Mouse (Mus musculus) liver, adult 2 months (tissue): ENCODE measurements around the gene Enpp5. TPM values are rescaled to one million over a fixed set of nuclear protein-coding genes. Genes with fewer than 3 reads are reported as not detected.

Experiments
- DNase-seq: peaks from one replicate; pipeline ENCODE4 v3.0.0-alpha.2; 2011; ENCODE audit warnings: low read depth, low spot score; ENCODE audit errors: extremely low read depth
- H3K27ac ChIP-seq: fragments of 200-500 bp; replicated peaks from 2 replicates; pipeline ENCODE4 v1.5.1; 2012; ENCODE audit warnings: low read depth, mild to moderate bottlenecking, control low read depth, inconsistent platforms, low read length; ENCODE audit not compliant: insufficient read depth
- H3K27me3 ChIP-seq: fragments of 200-500 bp; 2 replicates; pipeline ENCODE4 v1.6.1; 2012; ENCODE audit warnings: mild to moderate bottlenecking, moderate library complexity, low read length, inconsistent platforms; ENCODE audit not compliant: control insufficient read depth, insufficient read depth
- H3K36me3 ChIP-seq: fragments of 200-500 bp; 2 replicates; pipeline ENCODE4 v1.6.1; 2012; ENCODE audit warnings: low read length, inconsistent platforms; ENCODE audit not compliant: control insufficient read depth, insufficient read depth
- H3K4me1 ChIP-seq: fragments of 200-500 bp; 2 replicates; pipeline ENCODE4 v1.6.1; 2011; ENCODE audit warnings: low read length; ENCODE audit not compliant: control insufficient read depth, insufficient read depth
- H3K4me3 ChIP-seq: fragments of 200-500 bp; 2 replicates; pipeline ENCODE4 v1.5.1; 2011; ENCODE audit warnings: low read depth, mild to moderate bottlenecking, control low read depth, low read length, moderate library complexity; ENCODE audit not compliant: insufficient read depth
- H3K79me2 ChIP-seq: fragments of 200-500 bp; 2 replicates; pipeline ENCODE4 v1.6.1; 2012; ENCODE audit warnings: inconsistent platforms, mild to moderate bottlenecking, low read length, moderate library complexity; ENCODE audit not compliant: control insufficient read depth, insufficient read depth
- H3K9ac ChIP-seq: fragments of 200-500 bp; 2 replicates; pipeline ENCODE4 v1.6.1; 2012; ENCODE audit warnings: low read depth, mild to moderate bottlenecking, control low read depth, inconsistent platforms, low read length
- CTCF ChIP-seq: fragments of 200-500 bp; IDR thresholded peaks from 2 replicates; pipeline ENCODE4 v1.5.1; 2011; ENCODE audit warnings: low read depth, low read length, control low read depth
- POLR2A ChIP-seq: fragments of 200-500 bp; IDR thresholded peaks from 2 replicates; pipeline ENCODE4 v1.6.1; 2011; ENCODE audit warnings: low read length, control low read depth; ENCODE audit not compliant: insufficient read depth; ENCODE audit errors: extremely low read depth
- WGBS: fragments of 180-500 bp; shearing (Covaris S2); methylation state at CpG from one replicate; pipeline ENCODE4 v1.1.7; 2018; 5-methylcytosine and 5-hydroxymethylcytosine counted together
- polyA plus RNA-seq: library from polyadenylated mRNA; depleted of rRNA; stranded (reverse); fragments of >200 nt; gene quantifications from 2 replicates; pipeline ENCODE4 v1.2.3, GENCODE M21; 2012
- total RNA-seq: library from RNA; depleted of rRNA; stranded (reverse); fragments of >200 nt; gene quantifications from 2 replicates; pipeline ENCODE4 v1.2.3, GENCODE M21; 2014

Enpp5 gene
- total and polyA plus RNA-seq, 2 experiments: 9.1 to 23.5 TPM

DNA sequence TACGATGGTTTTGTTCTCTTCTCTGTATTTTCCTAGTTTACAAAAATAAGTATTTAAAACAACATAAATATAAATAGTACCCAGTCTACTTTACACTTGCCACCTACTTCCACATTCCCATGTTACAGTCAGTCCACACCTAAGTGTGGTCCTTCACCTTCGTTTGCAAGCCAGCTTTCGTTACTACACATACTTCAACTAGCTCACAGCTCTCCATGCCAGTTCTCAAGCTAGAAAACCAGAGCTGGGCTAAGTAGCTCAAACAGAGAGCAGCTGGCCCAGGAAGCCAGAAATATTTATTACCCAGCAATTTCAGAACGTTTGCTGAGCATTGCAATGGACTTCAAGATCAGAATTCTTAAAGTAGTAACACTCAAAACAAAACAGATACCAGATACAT lies 21.9 kb downstream of the Enpp5 start:
- peak overlapping the region; percentile 51; the same call in 1 of the 2 replicates for H3K27ac ChIP-seq
- peaks cover 10% of the 10 kb centered on the region; the same call in 1 of the 2 replicates for H3K36me3 ChIP-seq
- 49% methylated on average over 4 of the region's 4 CpGs for WGBS
- H3K79me2 ChIP-seq: 0 out of 2 replicates have a peak, but pooled peaks cover 2% of the 10 kb centered on the region
- peaks cover 5% of the 10 kb centered on the region; the same call in 1 of the 2 replicates for H3K4me1 ChIP-seq
- no peak overlapping the region for H3K9ac ChIP-seq
- DNase-seq: no peak
- H3K27me3 ChIP-seq: no peaks in the 10 kb centered on the region
- TF ChIP-seq CTCF (no peak), POLR2A (no peak)
- no peak overlapping the region for H3K4me3 ChIP-seq

- 0 out of 2 replicates have a peak, but pooled peaks cover 2% of the 10 kb centered on the region for H3K79me2 ChIP-seq
- no peaks in the 10 kb centered on the region for H3K27me3 ChIP-seq
- peaks cover 5% of the 10 kb centered on the region; the same call in 1 of the 2 replicates for H3K4me1 ChIP-seq
- DNase-seq: peak; percentile 66
- H3K27ac ChIP-seq: peak overlapping the region; percentile 34; the same call in 1 of the 2 replicates
- TF ChIP-seq CTCF: no peak
- 11% methylated on average over 9 of the region's 9 CpGs for WGBS
- peaks cover 10% of the 10 kb centered on the region; the same call in 1 of the 2 replicates for H3K36me3 ChIP-seq
- H3K4me3 ChIP-seq: 0 out of 2 replicates have a peak overlapping the region, but pooled peaks have one; percentile 4
- H3K9ac ChIP-seq: peak overlapping the region; percentile 6; the same call in 1 of the 2 replicates
Measured at GRCm38 (mm10) chr17:44100906-44101305, 22.3 kb downstream of the Enpp5 start.

DNA sequence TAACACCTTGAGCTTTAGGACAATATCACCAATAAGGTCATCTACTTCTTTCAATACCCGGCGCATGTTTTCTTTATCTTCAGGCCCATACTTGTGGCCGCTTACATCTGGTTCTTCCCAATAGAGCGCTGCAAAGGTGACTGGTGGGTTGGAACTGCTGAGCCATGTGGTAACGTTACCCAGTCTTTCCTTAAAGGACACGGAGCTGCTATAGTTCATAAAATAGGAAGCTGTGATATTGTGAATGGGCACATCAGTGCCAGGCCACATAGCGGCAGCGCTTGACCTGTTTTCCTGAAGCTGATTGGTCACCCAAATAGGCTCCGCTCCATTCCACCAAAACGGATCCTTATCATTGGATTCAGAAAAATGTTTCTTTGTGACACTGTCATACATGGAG lies 23.3 kb downstream of the Enpp5 start:
- WGBS: 95% methylated on average over 10 of the region's 10 CpGs
- Histone ChIP-seq H3K36me3 (peaks cover 10% of the 10 kb centered on the region; the same call in 1 of the 2 replicates), H3K27me3 (no peaks in the 10 kb centered on the region), H3K79me2 (0 out of 2 replicates have a peak, but pooled peaks cover 2% of the 10 kb centered on the region), H3K4me3 (no peak overlapping the region), H3K27ac (no peak overlapping the region), H3K4me1 (peaks cover 7% of the 10 kb centered on the region), H3K9ac (no peak overlapping the region)
- no peak for DNase-seq
- no peak for TF ChIP-seq CTCF
- no peak for TF ChIP-seq POLR2A

DNA sequence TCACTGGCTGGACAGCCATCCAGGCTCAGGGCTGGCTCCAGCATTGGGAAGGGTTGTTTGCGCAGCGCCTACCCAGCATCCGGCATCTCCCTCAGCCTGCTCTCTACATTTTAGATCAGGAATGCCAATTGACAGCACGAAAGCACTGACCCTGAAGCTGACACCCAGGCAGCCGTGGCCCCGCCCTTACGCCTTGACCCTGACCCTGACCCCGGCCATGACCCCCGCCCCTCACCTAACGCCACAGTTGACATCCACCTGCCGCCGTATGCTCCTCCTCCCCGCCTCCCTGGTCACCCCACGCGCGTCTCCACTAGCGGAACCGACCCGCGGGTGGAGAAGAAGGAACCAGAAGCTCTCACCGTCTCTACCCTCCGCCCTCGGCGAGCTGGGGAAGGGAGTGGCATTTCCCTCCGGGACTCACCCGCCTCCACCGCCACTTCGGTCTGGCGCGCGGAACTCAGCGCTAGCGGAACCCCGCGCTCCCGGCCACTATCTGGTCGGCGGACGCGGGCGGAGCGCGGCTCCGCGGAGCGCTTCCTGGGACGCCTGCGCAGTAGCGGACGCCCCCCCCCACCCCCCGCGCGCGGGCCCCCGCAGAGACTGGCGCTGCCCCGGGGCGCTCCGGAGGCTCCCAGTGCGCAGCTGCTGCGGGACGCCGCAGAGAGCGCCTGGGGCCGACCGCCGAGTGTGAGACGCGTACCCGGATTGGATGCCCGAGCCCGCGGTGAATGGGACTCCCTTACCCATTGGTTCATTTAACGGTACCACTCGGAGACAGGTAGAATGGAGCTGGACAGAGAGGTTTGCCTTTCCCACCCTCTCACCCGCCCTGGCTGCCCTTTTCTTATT lies 26.9 kb downstream of the Enpp5 start, which contains the start of gene Enpp4:
Gene Enpp4 (minus strand): TSS at position 523 of the 852 bp plus-strand sequence.
- peak within 1 kb of the TSS; percentile 80 for H3K9ac ChIP-seq
- 0 out of 2 replicates have a peak, but pooled peaks cover 2% of the 10 kb centered on the region for H3K79me2 ChIP-seq
- peaks cover 8% of the 10 kb centered on the region for H3K4me1 ChIP-seq
- peak within 1 kb of the TSS; percentile 83 for H3K27ac ChIP-seq
- TF ChIP-seq POLR2A: 0 out of 2 replicates have a peak, but pooled peaks have one; percentile 32
- no peak for TF ChIP-seq CTCF
- H3K4me3 ChIP-seq: peak within 1 kb of the TSS; percentile 80
- WGBS: under 1% methylated on average over 75 of the region's 76 CpGs
- H3K36me3 ChIP-seq: no peaks in the 10 kb centered on the region
- DNase-seq: peak; percentile 78
- no peaks in the 10 kb centered on the region for H3K27me3 ChIP-seq

GRCm38 (mm10) chr17:44108331-44108730 lies 29.7 kb downstream of the Enpp5 start:
- TF ChIP-seq CTCF (no peak), POLR2A (no peak)
- Histone ChIP-seq H3K4me1 (peaks cover 7% of the 10 kb centered on the region; the same call in 1 of the 2 replicates), H3K36me3 (no peaks in the 10 kb centered on the region), H3K4me3 (no peak overlapping the region), H3K79me2 (0 out of 2 replicates have a peak, but pooled peaks cover 2% of the 10 kb centered on the region), H3K27me3 (no peaks in the 10 kb centered on the region), H3K9ac (no peak overlapping the region), H3K27ac (no peak overlapping the region)
- WGBS: 77% methylated on average over 3 of the region's 3 CpGs
- no peak for DNase-seq
